Mouse (Mus musculus) urinary bladder, postnatal 4 days (tissue): ENCODE data around the gene Rpl38.

ENCODE experiments used
- DNase-seq, 2 experiments: peaks; one replicate each; pipeline ENCODE4 v3.0.0; 2021 to 2022; ENCODE audit warnings: low spot score in 2 of 2

The Rpl38 gene

GRCm38 (mm10) chr11:114676896-114677530 lies 8.7 kb downstream of the Rpl38 start:
- DNase-seq, result no peak

- no peak for DNase-seq
These were observed 11.3 kb downstream of the Rpl38 start for GRCm38 (mm10) chr11:114679582-114679981.

GRCm38 (mm10) chr11:114680291-114680690 lies 12.0 kb downstream of the Rpl38 start:
- DNase-seq, result no peak

GRCm38 (mm10) chr11:114681054-114681453 lies 12.7 kb downstream of the Rpl38 start:
- no peak for DNase-seq

- DNase-seq, result no peak
These were observed 14.1 kb downstream of the Rpl38 start for GRCm38 (mm10) chr11:114682321-114682900.

GRCm38 (mm10) chr11:114683029-114683721 lies 14.9 kb downstream of the Rpl38 start:
- DNase-seq, result no peak

- DNase-seq, result no peak
These were observed 15.6 kb downstream of the Rpl38 start for GRCm38 (mm10) chr11:114683722-114684621.

- no peak for DNase-seq
These were observed 16.5 kb downstream of the Rpl38 start for GRCm38 (mm10) chr11:114684627-114685373.

GRCm38 (mm10) chr11:114685526-114686040 lies 17.3 kb downstream of the Rpl38 start:
- DNase-seq, result no peak

- DNase-seq, result no peak
These were observed 18.1 kb downstream of the Rpl38 start for GRCm38 (mm10) chr11:114686221-114686959.

GRCm38 (mm10) chr11:114687574-114688188 lies 19.4 kb downstream of the Rpl38 start:
- no peak for DNase-seq

- DNase-seq, result no peak
These were observed 20.4 kb downstream of the Rpl38 start for GRCm38 (mm10) chr11:114688729-114689128.

- DNase-seq, result no peak
These were observed 21.9 kb downstream of the Rpl38 start for GRCm38 (mm10) chr11:114690192-114690591.

GRCm38 (mm10) chr11:114691454-114692182 lies 23.3 kb downstream of the Rpl38 start:
- DNase-seq, result no peak

- DNase-seq, result no peak
These were observed 24.3 kb downstream of the Rpl38 start for GRCm38 (mm10) chr11:114692601-114693000.

GRCm38 (mm10) chr11:114693456-114693855 lies 25.1 kb downstream of the Rpl38 start:
- no peak for DNase-seq

GRCm38 (mm10) chr11:114694451-114694850 lies 26.1 kb downstream of the Rpl38 start:
- DNase-seq, result no peak

GRCm38 (mm10) chr11:114698496-114698895 lies 30.2 kb downstream of the Rpl38 start:
- no peak for DNase-seq

GRCm38 (mm10) chr11:114699511-114699910 lies 31.2 kb downstream of the Rpl38 start:
- DNase-seq, result peak in 1 of 2 experiments; percentile 58
